Mouse (Mus musculus): ENCODE results near the gene Ppif. TPM values are rescaled to one million over a fixed set of nuclear protein-coding genes. Genes with fewer than 3 reads are reported as not detected.
A peak's percentile ranks its signal among the peaks of the same experiment; 100 is the strongest.

Ppif gene
- polyA plus RNA-seq, 1 experiment, result 49.4 TPM

DNA sequence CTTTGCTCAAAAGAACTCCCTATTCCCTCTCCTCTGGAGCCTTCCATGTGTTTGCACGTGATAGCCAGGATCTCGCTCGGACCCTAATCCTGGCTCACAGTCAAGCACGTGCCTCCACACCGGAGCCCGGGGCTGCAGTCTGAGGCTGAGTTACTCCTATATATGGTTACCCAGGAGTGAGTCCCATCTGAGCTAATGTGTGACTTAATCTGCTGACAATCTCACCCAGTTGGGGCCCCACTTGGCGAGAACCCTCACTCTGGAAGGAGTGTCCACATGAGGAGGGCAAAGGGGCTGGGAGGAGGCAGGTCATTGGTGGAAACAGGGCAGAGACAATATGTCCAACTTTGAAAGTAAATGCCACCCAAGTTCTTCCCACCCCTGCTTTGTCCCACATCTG is 17.2 kb downstream of the Ppif start:
- TF ChIP-seq CTCF (IDR thresholded peaks at IDR 0.05; ENCODE audit: extremely low read depth, insufficient read depth, low read length), result no peak
- TF ChIP-seq POLR2A (IDR thresholded peaks at IDR 0.05; ENCODE audit: extremely low read depth, insufficient read depth, low read length), result no peak
- H3K4me3 ChIP-seq (ENCODE audit: insufficient read depth, low read length), result no peak overlapping the region
- no peak overlapping the region for H3K27ac ChIP-seq (ENCODE audit: insufficient read depth, low read length)

DNA sequence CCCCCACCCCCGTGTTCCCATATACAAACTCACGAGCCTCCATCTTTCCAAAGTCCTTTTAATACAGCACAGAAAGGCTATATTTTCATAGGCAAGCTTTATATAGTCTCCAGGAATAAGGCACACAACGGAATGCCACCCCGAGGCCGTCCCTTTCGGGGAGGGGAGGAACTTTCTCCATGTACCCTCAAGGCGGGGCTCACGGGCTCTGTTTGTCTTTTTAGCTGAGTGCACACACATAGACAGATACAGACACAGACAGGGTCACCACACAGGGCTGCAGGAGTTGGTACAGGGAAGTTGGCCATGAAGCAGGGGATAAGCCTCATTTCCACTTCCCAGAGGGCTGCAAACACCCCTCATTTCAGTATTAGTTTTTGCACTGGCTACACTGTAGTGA is 17.6 kb downstream of the Ppif start:
- Histone ChIP-seq H3K27ac (ENCODE audit: insufficient read depth, low read length) (no peak overlapping the region), H3K4me1 (ENCODE audit: control insufficient read depth, insufficient read depth, low read length) (no peaks in the 10 kb centered on the region), H3K4me3 (ENCODE audit: insufficient read depth, low read length) (no peak overlapping the region)
- no peak for TF ChIP-seq POLR2A (IDR thresholded peaks at IDR 0.05; ENCODE audit: extremely low read depth, insufficient read depth, low read length)
- no peak for TF ChIP-seq CTCF (IDR thresholded peaks at IDR 0.05; ENCODE audit: extremely low read depth, insufficient read depth, low read length)

More for the DNA sequence above, 17.2 kb downstream of the Ppif start:
- H3K4me1 ChIP-seq (ENCODE audit: control insufficient read depth, insufficient read depth, low read length), result no peaks in the 10 kb centered on the region

DNA sequence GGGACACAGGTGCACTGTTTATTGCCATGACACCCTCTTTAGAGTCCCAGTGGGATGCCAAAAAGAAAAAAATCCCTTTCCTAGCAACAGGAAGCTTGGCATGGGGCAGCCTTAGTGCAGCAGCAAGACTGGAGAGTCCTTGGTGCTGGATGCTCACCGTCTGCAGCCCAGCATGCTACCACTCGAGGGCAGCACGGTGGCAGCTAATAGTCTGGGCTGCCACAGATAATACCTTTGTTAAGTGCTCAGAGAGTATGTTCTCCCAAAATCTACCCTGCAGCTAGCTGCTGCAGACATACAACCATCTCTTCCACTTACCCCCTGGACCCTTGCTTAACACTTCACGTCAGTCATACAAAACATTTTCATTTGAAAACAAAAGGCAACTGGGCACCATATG is 19.5 kb downstream of the Ppif start:
- no peak for TF ChIP-seq POLR2A (IDR thresholded peaks at IDR 0.05; ENCODE audit: extremely low read depth, insufficient read depth, low read length)
- peak; percentile 69 for TF ChIP-seq CTCF (IDR thresholded peaks at IDR 0.05; ENCODE audit: extremely low read depth, insufficient read depth, low read length)
- Histone ChIP-seq H3K4me1 (ENCODE audit: control insufficient read depth, insufficient read depth, low read length) (0 out of 2 replicates have a peak, but pooled peaks cover 2% of the 10 kb centered on the region), H3K4me3 (ENCODE audit: insufficient read depth, low read length) (no peak overlapping the region), H3K27ac (ENCODE audit: insufficient read depth, low read length) (no peak overlapping the region)

DNA sequence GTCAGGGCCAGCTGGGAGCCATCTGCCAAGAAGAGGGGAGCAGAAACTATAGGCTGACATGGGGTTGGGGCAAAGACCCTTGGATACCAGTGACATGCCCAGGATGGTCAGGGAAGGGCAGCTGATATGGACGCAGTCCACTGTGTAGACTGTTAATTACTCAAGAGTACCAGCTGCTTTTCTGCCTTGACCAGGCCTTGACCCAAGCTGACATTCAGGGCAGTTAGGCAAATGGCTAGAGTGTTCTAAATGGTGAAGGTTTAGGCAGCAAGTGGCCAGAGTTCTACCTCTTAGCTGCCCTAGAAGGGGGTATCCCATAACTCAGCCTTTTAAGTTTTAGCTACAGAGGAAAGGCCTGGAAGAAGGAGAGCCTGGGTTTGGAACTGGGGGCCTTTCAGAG is 22.6 kb downstream of the Ppif start:
- Histone ChIP-seq H3K4me1 (ENCODE audit: control insufficient read depth, insufficient read depth, low read length) (0 out of 2 replicates have a peak, but pooled peaks cover 2% of the 10 kb centered on the region), H3K27ac (ENCODE audit: insufficient read depth, low read length) (no peak overlapping the region), H3K4me3 (ENCODE audit: insufficient read depth, low read length) (no peak overlapping the region)
- TF ChIP-seq POLR2A (IDR thresholded peaks at IDR 0.05; ENCODE audit: extremely low read depth, insufficient read depth, low read length), result no peak
- TF ChIP-seq CTCF (IDR thresholded peaks at IDR 0.05; ENCODE audit: extremely low read depth, insufficient read depth, low read length), result no peak

DNA sequence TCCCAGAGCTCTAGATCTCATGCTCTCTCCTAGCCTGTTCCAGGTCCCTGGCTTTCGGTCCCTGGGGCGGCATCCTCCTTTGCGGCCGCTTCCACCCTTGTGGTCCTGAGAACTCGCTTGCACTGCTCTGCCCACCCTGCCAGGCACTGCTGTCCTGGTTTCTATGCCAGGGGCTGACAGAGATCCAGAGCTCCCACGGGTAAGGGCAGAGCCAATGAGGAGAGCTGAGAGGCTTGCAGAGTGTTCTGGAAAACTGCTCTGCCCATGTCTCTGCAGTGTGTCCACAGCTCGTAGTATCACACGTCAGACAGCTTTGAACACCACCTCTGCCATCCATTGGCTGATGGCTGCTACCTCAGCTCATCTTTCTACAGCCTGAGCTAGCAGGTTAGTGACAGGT is 23.8 kb downstream of the Ppif start:
- Histone ChIP-seq H3K4me1 (ENCODE audit: control insufficient read depth, insufficient read depth, low read length) (0 out of 2 replicates have a peak, but pooled peaks cover 2% of the 10 kb centered on the region), H3K27ac (ENCODE audit: insufficient read depth, low read length) (no peak overlapping the region), H3K4me3 (ENCODE audit: insufficient read depth, low read length) (no peak overlapping the region)

DNA sequence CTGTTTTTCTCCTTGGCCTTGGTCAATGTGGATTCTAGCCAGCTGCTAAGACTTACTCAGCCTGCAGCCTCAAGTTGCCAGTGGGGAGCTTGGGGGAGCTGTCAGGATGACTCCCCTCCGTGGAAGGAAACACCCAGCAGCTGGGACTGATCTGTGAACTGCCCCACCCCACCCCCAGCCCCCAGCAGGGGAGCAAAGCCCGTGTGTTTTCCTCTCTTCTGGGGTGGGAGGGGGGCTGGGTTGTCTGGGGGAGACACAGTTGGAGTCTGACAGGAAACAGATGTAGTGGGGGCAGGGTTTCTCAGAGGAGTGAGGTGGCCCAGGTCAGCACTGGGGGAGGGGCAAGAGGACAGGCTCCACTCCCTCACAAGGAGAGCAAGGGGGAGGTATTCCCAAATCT is 24.5 kb downstream of the Ppif start:
- no peak for TF ChIP-seq CTCF (IDR thresholded peaks at IDR 0.05; ENCODE audit: extremely low read depth, insufficient read depth, low read length)
- no peak for TF ChIP-seq POLR2A (IDR thresholded peaks at IDR 0.05; ENCODE audit: extremely low read depth, insufficient read depth, low read length)
- no peak overlapping the region for H3K4me3 ChIP-seq (ENCODE audit: insufficient read depth, low read length)
- H3K4me1 ChIP-seq (ENCODE audit: control insufficient read depth, insufficient read depth, low read length), result 0 out of 2 replicates have a peak, but pooled peaks cover 2% of the 10 kb centered on the region
- H3K27ac ChIP-seq (ENCODE audit: insufficient read depth, low read length), result no peak overlapping the region

More for the DNA sequence above, 23.8 kb downstream of the Ppif start:
- TF ChIP-seq POLR2A (IDR thresholded peaks at IDR 0.05; ENCODE audit: extremely low read depth, insufficient read depth, low read length) (no peak), CTCF (IDR thresholded peaks at IDR 0.05; ENCODE audit: extremely low read depth, insufficient read depth, low read length) (no peak)

DNA sequence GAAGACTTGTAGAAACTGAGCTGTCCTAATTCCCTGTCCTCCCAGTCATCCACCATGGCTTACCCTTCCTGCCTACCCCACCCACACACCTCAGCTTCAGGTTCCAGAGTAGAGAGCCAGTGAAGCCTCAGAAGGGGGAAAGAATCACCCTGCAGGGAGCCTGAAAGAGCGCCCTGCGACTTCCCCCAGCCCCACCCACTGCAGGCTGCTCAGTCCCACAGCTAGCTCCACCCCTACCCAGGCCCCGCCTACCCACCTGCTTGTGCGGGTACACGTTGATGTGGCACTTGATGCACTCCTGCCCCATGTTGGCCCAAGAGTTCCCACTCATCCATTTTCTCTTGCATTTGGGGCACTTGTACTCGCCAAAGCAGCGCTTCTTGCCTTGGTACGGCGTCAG is 25.4 kb downstream of the Ppif start:
- 0 out of 2 replicates have a peak, but pooled peaks cover 2% of the 10 kb centered on the region for H3K4me1 ChIP-seq (ENCODE audit: control insufficient read depth, insufficient read depth, low read length)
- H3K27ac ChIP-seq (ENCODE audit: insufficient read depth, low read length), result no peak overlapping the region
- TF ChIP-seq POLR2A (IDR thresholded peaks at IDR 0.05; ENCODE audit: extremely low read depth, insufficient read depth, low read length) (no peak), CTCF (IDR thresholded peaks at IDR 0.05; ENCODE audit: extremely low read depth, insufficient read depth, low read length) (no peak)
- no peak overlapping the region for H3K4me3 ChIP-seq (ENCODE audit: insufficient read depth, low read length)

DNA sequence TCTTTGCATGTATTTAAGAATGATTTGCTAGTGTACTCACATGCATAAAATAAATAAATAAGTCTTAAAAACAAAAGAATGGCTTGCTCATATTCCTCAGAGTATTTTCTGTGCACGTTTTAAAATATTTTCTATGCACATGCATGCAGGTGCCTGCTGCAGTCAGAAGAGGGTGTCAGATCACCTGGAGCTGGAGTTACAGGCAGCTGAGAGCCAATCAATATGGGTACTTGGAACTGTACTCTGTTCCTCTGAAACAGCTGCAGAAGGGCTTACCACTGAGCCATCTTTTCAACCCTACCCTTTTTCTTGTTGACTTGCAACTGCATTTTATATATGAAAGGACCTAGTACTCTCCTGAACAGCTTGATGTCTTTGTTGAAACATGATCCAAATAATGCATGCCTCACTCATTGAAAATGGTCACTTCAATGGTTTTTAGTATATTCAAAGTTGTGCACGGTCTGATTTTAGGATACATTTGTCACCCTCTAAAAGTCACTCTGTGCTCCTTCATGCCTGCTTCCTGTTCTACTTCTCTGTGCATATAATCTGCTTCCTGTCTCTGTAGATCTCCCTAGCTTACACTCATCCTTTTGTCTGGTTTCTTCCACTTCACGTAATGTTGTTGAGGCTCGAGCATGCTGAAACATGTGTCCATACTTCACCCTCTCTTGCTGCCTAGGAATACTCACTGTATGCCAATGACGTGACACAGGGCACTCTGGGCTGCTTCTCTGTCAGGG is 27.2 kb downstream of the Ppif start:
- H3K27ac ChIP-seq (ENCODE audit: insufficient read depth, low read length), result no peak overlapping the region
- TF ChIP-seq CTCF (IDR thresholded peaks at IDR 0.05; ENCODE audit: extremely low read depth, insufficient read depth, low read length), result no peak
- no peak for TF ChIP-seq POLR2A (IDR thresholded peaks at IDR 0.05; ENCODE audit: extremely low read depth, insufficient read depth, low read length)
- no peak overlapping the region for H3K4me3 ChIP-seq (ENCODE audit: insufficient read depth, low read length)
- 0 out of 2 replicates have a peak, but pooled peaks cover 2% of the 10 kb centered on the region for H3K4me1 ChIP-seq (ENCODE audit: control insufficient read depth, insufficient read depth, low read length)

DNA sequence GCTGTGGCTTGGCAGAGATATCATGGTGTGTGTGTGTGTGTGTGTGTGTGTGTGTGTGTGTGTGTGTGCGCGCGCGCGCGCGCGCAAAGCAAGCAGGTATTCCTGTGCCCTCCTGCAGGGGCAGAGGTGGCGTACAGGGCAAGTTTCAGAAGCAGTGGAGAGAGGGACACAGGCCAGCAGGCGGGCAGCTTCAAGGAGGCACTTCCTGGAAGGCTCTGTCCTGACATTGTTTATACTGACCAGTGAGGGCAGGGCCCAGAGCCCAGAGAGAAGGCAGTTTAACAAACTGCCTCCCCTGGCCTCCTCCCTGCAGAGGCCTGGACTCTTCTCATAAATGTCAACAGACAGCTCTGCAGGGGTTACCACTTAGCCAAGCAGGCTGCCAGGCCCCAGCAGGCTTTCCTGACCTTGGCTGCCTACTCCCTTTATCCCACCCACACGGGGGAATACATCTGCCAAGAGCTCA is 31.1 kb downstream of the Ppif start:
- Histone ChIP-seq H3K4me3 (ENCODE audit: insufficient read depth, low read length) (no peak overlapping the region), H3K4me1 (ENCODE audit: control insufficient read depth, insufficient read depth, low read length) (no peaks in the 10 kb centered on the region), H3K27ac (ENCODE audit: insufficient read depth, low read length) (no peak overlapping the region)
- no peak for TF ChIP-seq CTCF (IDR thresholded peaks at IDR 0.05; ENCODE audit: extremely low read depth, insufficient read depth, low read length)
- TF ChIP-seq POLR2A (IDR thresholded peaks at IDR 0.05; ENCODE audit: extremely low read depth, insufficient read depth, low read length), result no peak

- no peak overlapping the region for H3K4me3 ChIP-seq (ENCODE audit: insufficient read depth, low read length)
- TF ChIP-seq CTCF (IDR thresholded peaks at IDR 0.05; ENCODE audit: extremely low read depth, insufficient read depth, low read length) (no peak), POLR2A (IDR thresholded peaks at IDR 0.05; ENCODE audit: extremely low read depth, insufficient read depth, low read length) (no peak)
- H3K4me1 ChIP-seq (ENCODE audit: control insufficient read depth, insufficient read depth, low read length), result no peaks in the 10 kb centered on the region
- no peak overlapping the region for H3K27ac ChIP-seq (ENCODE audit: insufficient read depth, low read length)
Measured at GRCm38 (mm10) chr14:25725690-25726089, 31.7 kb downstream of the Ppif start.
